Mouse (Mus musculus) stomach, postnatal 0 days (tissue): ENCODE results near the gene Nop58. TPM values are rescaled to one million over a fixed set of nuclear protein-coding genes. Genes with fewer than 3 reads are reported as not detected.

Experiments used
- ATAC-seq: fragments of 200-750 bp; cut with Nextera tagmentation; 2 replicates; pipeline ENCODE4 v1.8.0; 2017; ENCODE audit not compliant: low FRiP score, low TSS enrichment
- DNase-seq: peaks from one replicate; pipeline ENCODE4 v3.0.0-alpha.2; 2016; ENCODE audit warnings: low spot score
- H3K27ac ChIP-seq: fragments of 300-500 bp; sonication (generic); replicated peaks from 2 replicates; pipeline ENCODE4 v1.5.1; 2014; ENCODE audit warnings: mild to moderate bottlenecking, control low read depth
- H3K27me3 ChIP-seq: fragments of 300-500 bp; sonication (generic); 2 replicates; pipeline ENCODE4 v1.6.1; 2014; ENCODE audit warnings: low read length; ENCODE audit not compliant: control insufficient read depth, insufficient read depth
- H3K36me3 ChIP-seq: fragments of 300-500 bp; sonication (generic); 2 replicates; pipeline ENCODE4 v1.6.1; 2014; ENCODE audit warnings: low read length, mixed read lengths; ENCODE audit not compliant: control insufficient read depth, insufficient read depth
- H3K4me1 ChIP-seq: fragments of 300-500 bp; sonication (generic); replicated peaks from 2 replicates; pipeline ENCODE4 v1.6.1; 2014; ENCODE audit warnings: antibody characterized with exemption; ENCODE audit not compliant: control insufficient read depth, insufficient read depth
- H3K4me2 ChIP-seq: fragments of 300-500 bp; sonication (generic); replicated peaks from 2 replicates; pipeline ENCODE4 v1.6.1; 2014; ENCODE audit warnings: low read depth, mild to moderate bottlenecking, control low read depth, moderate library complexity
- H3K4me3 ChIP-seq: fragments of 300-500 bp; sonication (generic); 2 replicates; pipeline ENCODE4 v1.5.1; 2014; ENCODE audit warnings: low read depth, low read length, control low read depth
- H3K9ac ChIP-seq: fragments of 300-500 bp; sonication (generic); 2 replicates; pipeline ENCODE4 v1.6.1; 2014; ENCODE audit warnings: mild to moderate bottlenecking, low read length, control low read depth, mixed read lengths
- H3K9me3 ChIP-seq: fragments of 300-500 bp; sonication (generic); 2 replicates; pipeline ENCODE4 v1.6.1; 2016; ENCODE audit warnings: low read length; ENCODE audit not compliant: control insufficient read depth
- CTCF ChIP-seq: IDR thresholded peaks from 2 replicates; pipeline ENCODE4 v1.5.1; 2016; ENCODE audit warnings: antibody characterized with exemption, low read depth, mild to moderate bottlenecking, moderate library complexity
- EP300 ChIP-seq: optimal IDR thresholded peaks from 2 replicates; pipeline ENCODE3; 2016; ENCODE audit warnings: antibody characterized with exemption
- WGBS: fragments of 180-500 bp; shearing (Covaris S2); extraction: QIAGEN DNeasy Blood & Tissue Kit; methylation state at CpG from one replicate; pipeline ENCODE4 v1.1.7; 2014; 5-methylcytosine and 5-hydroxymethylcytosine counted together
- polyA plus RNA-seq: library from polyadenylated mRNA; unstranded; fragments of >200 nt; fragmentation: Nextera tagmentation; extraction: Ambion mirVana; gene quantifications from 2 replicates; pipeline ENCODE4 v1.2.1, GENCODE M21; 2015

Gene Nop58
- polyA plus RNA-seq, 1 experiment from 2014 or later: 116 TPM

DNA sequence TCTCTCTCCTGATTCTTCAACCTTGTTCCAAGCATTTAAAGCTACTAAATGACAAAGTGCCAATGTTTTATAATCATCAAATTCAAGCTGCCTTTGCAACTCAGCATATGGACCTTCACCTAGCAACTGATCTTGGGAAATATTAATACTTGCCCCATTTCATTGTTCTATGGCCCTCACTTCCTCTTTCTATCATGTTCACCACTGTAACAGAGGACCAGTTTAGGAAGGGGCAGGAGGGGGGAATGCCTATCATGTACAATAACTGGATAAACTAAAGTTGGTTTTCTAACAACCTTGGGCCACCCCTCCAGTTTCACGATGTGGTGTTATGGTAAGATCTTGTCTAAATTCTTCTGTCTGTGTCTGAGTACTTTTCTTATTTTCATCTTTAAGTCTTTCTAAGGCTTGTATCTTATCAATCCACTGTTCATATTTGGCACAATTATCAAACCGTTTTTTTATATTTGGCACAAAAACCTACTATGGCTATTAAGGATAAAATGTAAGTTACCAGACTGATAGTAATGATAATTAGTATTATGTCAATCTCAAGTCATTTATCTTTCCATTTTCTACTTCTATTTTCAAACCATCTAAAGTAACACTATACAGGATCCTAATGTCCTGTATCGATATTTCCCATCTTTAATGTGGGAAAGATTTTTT is 31.4 kb upstream of the Nop58 start:
- Histone ChIP-seq H3K4me1 (no peaks in the 10 kb centered on the region), H3K9ac (no peak overlapping the region), H3K27me3 (no peaks in the 10 kb centered on the region), H3K4me2 (no peak overlapping the region), H3K4me3 (no peak overlapping the region), H3K36me3 (no peaks in the 10 kb centered on the region; the same call in 1 of the 2 replicates), H3K27ac (no peak overlapping the region), H3K9me3 (no peaks in the 10 kb centered on the region)
- DNase-seq (no peak), ATAC-seq (no peak)
- 92% methylated on average over 3 of the region's 3 CpGs for WGBS
- no peak for TF ChIP-seq EP300
- TF ChIP-seq CTCF: no peak

DNA sequence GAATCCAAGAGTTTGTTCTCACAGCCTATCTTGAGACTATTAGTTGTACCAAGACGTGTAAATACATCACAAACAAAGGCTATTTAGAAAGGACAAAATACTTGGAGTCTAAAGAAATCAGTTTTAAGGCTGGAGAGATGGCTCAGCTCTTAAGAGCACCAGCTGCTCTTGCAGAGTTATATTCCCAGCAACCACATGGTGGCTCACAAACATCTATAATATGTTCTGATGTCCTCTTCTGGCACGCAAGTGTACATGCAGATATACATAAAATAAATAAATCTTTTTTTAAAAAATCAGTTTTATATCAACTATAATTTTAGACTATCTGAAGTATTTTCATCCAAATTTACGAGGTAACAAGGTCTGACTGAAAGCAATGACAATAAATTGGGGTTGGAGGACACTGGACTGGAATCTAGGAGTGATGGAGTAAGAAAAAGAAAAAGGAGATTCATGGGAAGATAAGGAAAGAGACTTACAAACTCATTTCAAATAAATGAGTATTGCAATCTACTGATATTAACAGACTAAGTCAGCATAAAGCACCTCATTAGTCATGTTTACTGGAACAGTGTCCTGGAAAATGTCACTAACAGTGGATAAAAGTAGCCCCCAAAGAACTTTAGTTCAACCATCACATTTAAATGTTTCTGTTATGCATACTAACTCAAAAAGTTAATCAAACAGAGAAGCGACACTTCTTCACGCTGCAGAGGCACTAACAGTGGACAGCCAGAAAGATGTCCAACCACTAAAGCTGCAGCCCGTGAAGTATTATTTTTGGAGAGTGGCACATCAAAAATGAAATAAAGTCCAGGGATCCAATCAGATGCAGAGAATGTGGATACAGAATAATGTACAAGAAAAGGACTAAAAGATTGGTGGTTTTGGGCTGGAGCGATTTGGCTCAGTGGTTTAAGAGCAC is 28.3 kb upstream of the Nop58 start:
- Histone ChIP-seq H3K4me1 (no peaks in the 10 kb centered on the region), H3K27ac (no peak overlapping the region), H3K9me3 (no peaks in the 10 kb centered on the region), H3K4me2 (no peak overlapping the region), H3K4me3 (no peak overlapping the region), H3K27me3 (no peaks in the 10 kb centered on the region), H3K36me3 (no peaks in the 10 kb centered on the region), H3K9ac (no peak overlapping the region)
- 69% methylated on average over 7 of the region's 7 CpGs for WGBS
- ATAC-seq (no peak), DNase-seq (no peak)
- TF ChIP-seq EP300: no peak
- TF ChIP-seq CTCF: peak; percentile 48

DNA sequence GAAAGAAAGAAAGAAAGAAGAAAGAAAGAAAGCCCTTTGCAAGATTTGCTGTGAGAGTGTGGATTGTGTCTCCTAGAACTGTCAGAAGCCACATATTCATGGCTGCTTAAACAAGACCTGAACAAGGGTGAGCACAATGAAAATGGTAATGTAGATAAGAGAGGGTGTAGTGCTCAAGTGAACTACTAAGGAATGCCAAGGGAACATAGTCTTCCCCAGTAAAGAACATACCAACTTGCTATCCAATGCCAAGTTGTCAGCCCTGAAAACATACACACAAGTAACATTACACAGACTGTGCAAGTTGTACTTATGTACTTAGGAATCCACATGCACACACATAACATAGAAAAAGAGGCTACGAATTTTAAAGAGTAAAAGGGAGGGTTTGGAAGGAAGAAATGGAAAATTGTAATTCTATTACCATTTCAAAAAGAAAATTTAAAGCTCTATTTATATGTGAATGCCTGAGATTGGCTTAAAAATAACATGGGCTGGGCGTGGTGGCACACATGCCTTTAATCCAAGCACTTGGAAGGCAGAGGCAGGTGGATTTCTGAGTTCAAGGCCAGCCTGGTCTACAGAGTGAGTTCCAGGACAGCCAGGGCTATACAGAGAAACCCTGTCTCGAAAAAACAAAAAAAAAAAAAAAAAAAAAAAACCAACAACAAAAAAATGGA is 21.2 kb upstream of the Nop58 start:
- Histone ChIP-seq H3K4me2 (no peak overlapping the region), H3K4me3 (no peak overlapping the region), H3K27ac (no peak overlapping the region), H3K9ac (no peak overlapping the region), H3K9me3 (no peaks in the 10 kb centered on the region), H3K36me3 (no peaks in the 10 kb centered on the region), H3K27me3 (no peaks in the 10 kb centered on the region), H3K4me1 (no peaks in the 10 kb centered on the region)
- TF ChIP-seq EP300 (no peak), CTCF (no peak)
- WGBS: 81% methylated on average over 3 of the region's 3 CpGs
- DNase-seq (no peak), ATAC-seq (no peak)

DNA sequence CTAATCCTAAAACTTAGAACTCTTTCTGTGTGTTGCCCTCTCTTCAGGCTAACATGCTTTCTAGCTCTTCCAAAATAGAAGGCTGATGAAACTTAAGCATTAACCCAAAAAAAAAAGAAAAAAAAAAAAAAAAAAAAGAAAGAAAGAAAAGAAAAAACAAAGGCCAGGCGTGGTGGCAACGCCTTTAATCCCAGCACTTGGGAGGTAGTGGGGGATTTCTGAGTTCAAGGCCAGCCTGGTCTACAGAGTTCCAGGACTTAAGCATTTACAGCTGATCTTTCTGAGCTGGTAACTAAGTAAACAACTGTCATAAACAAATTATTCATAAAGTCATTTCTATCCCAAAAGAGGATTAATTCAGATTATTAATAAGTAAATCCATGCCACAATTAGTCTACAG is 15.9 kb upstream of the Nop58 start:
- no peak overlapping the region for H3K4me3 ChIP-seq
- peak overlapping the region; percentile 54; the same call in 1 of the 2 replicates for H3K4me2 ChIP-seq
- no peaks in the 10 kb centered on the region for H3K9me3 ChIP-seq
- ATAC-seq: no peak
- no peaks in the 10 kb centered on the region for H3K27me3 ChIP-seq
- TF ChIP-seq EP300 (no peak), CTCF (no peak)
- no peak overlapping the region for H3K27ac ChIP-seq
- DNase-seq: no peak
- H3K9ac ChIP-seq: no peak overlapping the region
- 70% methylated on average over 2 of the region's 2 CpGs for WGBS
- H3K4me1 ChIP-seq: no peaks in the 10 kb centered on the region
- no peaks in the 10 kb centered on the region for H3K36me3 ChIP-seq

DNA sequence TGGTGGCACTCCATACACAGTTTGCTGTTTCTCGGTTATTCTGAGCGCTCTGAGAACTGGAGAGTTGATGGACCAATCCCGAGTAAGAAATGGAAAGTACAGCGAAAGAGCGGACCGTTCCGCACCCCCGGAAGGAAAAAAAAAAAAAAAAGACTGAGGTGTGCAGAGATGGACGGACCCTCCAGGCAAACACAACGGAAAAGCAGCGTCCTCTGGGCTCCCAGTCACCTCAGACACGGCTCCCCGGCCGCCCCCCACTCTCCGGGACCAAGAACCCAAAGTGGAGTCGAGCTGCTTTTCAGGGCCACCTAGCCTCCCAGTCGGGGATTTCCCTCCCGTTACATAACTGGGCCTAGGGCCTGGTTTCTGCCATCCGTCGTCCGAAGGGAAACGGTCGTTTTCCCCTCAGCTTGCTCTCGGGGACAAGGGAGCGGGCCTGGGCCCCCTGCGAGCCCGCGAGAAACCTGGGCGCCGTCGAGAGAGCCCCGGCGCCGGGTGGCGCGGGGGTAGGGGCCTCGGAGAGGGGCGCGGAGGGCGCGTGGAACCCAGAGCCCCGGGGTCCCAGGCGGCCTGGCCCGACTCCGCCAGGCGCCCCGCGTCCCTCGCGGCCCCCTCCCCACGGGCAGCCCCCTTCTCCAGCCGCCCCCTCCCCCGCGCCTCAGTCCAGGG is 14.7 kb upstream of the Nop58 start:
- peak overlapping the region; percentile 97 for H3K27ac ChIP-seq
- no peak for TF ChIP-seq CTCF
- no peak for TF ChIP-seq EP300
- H3K9me3 ChIP-seq: no peaks in the 10 kb centered on the region
- ATAC-seq (peak; percentile 38), DNase-seq (peak; percentile 48)
- peak overlapping the region; percentile 54 for H3K4me2 ChIP-seq
- under 1% methylated on average over 42 of the region's 54 CpGs for WGBS
- no peaks in the 10 kb centered on the region for H3K27me3 ChIP-seq
- H3K9ac ChIP-seq: peak overlapping the region; percentile 99
- peak overlapping the region; percentile 95 for H3K4me3 ChIP-seq
- no peaks in the 10 kb centered on the region for H3K36me3 ChIP-seq
- no peaks in the 10 kb centered on the region for H3K4me1 ChIP-seq
